Comparison of ENCODE assay signal across 13 mouse cellular contexts in genomic region chr9:40452208-40452607, GRCm38 (mm10).
DNase-seq lines count a peak whose midpoint lies in the region; ATAC-seq and TF ChIP-seq lines count a peak whose summit lies in the region.
"Had no signal": no experiment of that assay in that cellular context is flagged by ENCODE, and none has a peak within 500 bp of the region (broad histone marks: within the 10 kb centered on the region; RNA-seq: fewer than 3 reads in every experiment).

No protein-coding gene starts in this region.

- 58% methylated on average over 5 of the region's 5 CpGs for WGBS in kidney, adult 2 months
- 49% methylated on average over 5 of the region's 5 CpGs for WGBS in kidney, embryonic 16.5 days

- no peak overlapping the region for H3K4me3 ChIP-seq in kidney, adult 2 months (ENCODE audit: insufficient read depth, low read depth, low read length)
- no peak overlapping the region for H3K4me3 ChIP-seq in kidney, embryonic 16.5 days (ENCODE audit: low read length)
- H3K4me3 ChIP-seq in bone marrow macrophage, adult 2 months (ENCODE audit: insufficient read depth, low read length), result no peak overlapping the region

- no peak overlapping the region for H3K9ac ChIP-seq in kidney, embryonic 16.5 days (replicated peaks; ENCODE audit: low read length)

- peak; percentile 31 for DNase-seq in embryo, embryonic 11 days
- DNase-seq in embryo, embryonic 9.5 days (ENCODE audit: extremely low spot score), result no peak
- no peak for DNase-seq in kidney, adult 2 months
- peak; percentile 27 for DNase-seq in A20 (ENCODE audit: low read depth, low spot score)
- no peak for DNase-seq in frontal cortex, postnatal 14 days (ENCODE audit: low spot score in 2 of 2)
- DNase-seq: gastrocnemius, postnatal 25 days; liver; lung, postnatal 4 days; spleen, adult 18-20 months; thymus, postnatal 14 days had no signal

- H3K27ac ChIP-seq in kidney, adult 2 months (ENCODE audit: insufficient read depth, low read depth, low read length), result no peak overlapping the region
- no peak overlapping the region for H3K27ac ChIP-seq in kidney, embryonic 16.5 days (ENCODE audit: low read length)
- H3K27ac ChIP-seq in bone marrow macrophage, adult 2 months (ENCODE audit: insufficient read depth, low read depth, low read length), result no peak overlapping the region

- no peak for ATAC-seq in kidney, embryonic 16.5 days (ENCODE audit: low FRiP score, low TSS enrichment)

- H3K27me3 ChIP-seq in kidney, adult 2 months (replicated peaks; ENCODE audit: control insufficient read depth, insufficient read depth, low read length), result no peaks in the 10 kb centered on the region
- no peaks in the 10 kb centered on the region for H3K27me3 ChIP-seq in kidney, embryonic 16.5 days (ENCODE audit: insufficient read depth, low read length)

- no peak for TF ChIP-seq POLR2A in kidney, adult 2 months (IDR thresholded peaks at IDR 0.05; ENCODE audit: low read depth, low read length)
- TF ChIP-seq POLR2A in bone marrow macrophage, adult 2 months (IDR thresholded peaks at IDR 0.05; ENCODE audit: borderline replicate concordance, low read depth, low read length), result no peak

- no peak overlapping the region for H3K4me2 ChIP-seq in kidney, embryonic 16.5 days (replicated peaks; ENCODE audit: low read depth, low read length)

- H3K4me1 ChIP-seq in kidney, adult 2 months (ENCODE audit: control insufficient read depth, insufficient read depth, low read length), result peaks cover 24% of the 10 kb centered on the region
- H3K4me1 ChIP-seq in kidney, embryonic 16.5 days (ENCODE audit: insufficient read depth, low read length), result peaks cover 21% of the 10 kb centered on the region; the same call in 1 of the 2 replicates
- H3K4me1 ChIP-seq in bone marrow macrophage, adult 2 months (ENCODE audit: control insufficient read depth, insufficient read depth, low read length), result peaks cover 31% of the 10 kb centered on the region

- 0 out of 2 replicates have a peak, but pooled peaks have one; percentile 21 for TF ChIP-seq CTCF in kidney, adult 2 months (conservative IDR thresholded peaks at IDR 0.05; ENCODE audit: insufficient read depth, insufficient read length, low read depth, low read length)
- peak; percentile 18; the same call in 1 of the 2 replicates for TF ChIP-seq CTCF in bone marrow macrophage, adult 2 months (IDR thresholded peaks at IDR 0.05; ENCODE audit: low read depth, low read length)

- H3K9me3 ChIP-seq in kidney, embryonic 16.5 days (ENCODE audit: low read length), result no peaks in the 10 kb centered on the region

- no peaks in the 10 kb centered on the region; the same call in 1 of the 2 replicates for H3K36me3 ChIP-seq in kidney, adult 2 months (ENCODE audit: control insufficient read depth, insufficient read depth, low read length)
- no peaks in the 10 kb centered on the region for H3K36me3 ChIP-seq in kidney, embryonic 16.5 days (ENCODE audit: insufficient read depth, low read length)
- H3K36me3 ChIP-seq: G1E had no signal

Comparison
In these comparisons a context has a peak if more than half of its experiments do, and no peak if none do; other contexts are left out.
1. DNase-seq: peak in embryo, embryonic 11 days (single experiment) and A20 (single experiment); none in embryo, embryonic 9.5 days (single experiment), kidney, adult 2 months (single experiment) and frontal cortex, postnatal 14 days (0 of 2).